Mouse (Mus musculus) embryonic fibroblast, embryonic 13.5 days (primary cell): ENCODE measurements around the gene 4930579F01Rik.

Experiments
- CTCF ChIP-seq: IDR thresholded peaks from 2 replicates; pipeline ENCODE4 v1.5.1; 2011; ENCODE audit warnings: mild to moderate bottlenecking, control low read depth, low read length, moderate library complexity, borderline replicate concordance; ENCODE audit not compliant: insufficient read depth
- POLR2A ChIP-seq: IDR thresholded peaks from 2 replicates; pipeline ENCODE4 v1.6.1; 2011; ENCODE audit warnings: low read depth, mild to moderate bottlenecking, control low read depth, low read length, moderate library complexity

GRCm38 (mm10) chr3:138156651-138157050 lies 37.0 kb downstream of the 4930579F01Rik start:
- TF ChIP-seq CTCF (no peak), POLR2A (no peak)
